Mouse (Mus musculus) megakaryocyte-erythroid progenitor cell, adult 5-6 weeks (primary cell): Measurements from ENCODE around the gene Gsg1. TPM values are rescaled to one million over a fixed set of nuclear protein-coding genes. Genes with fewer than 3 reads are reported as not detected.

Source experiments
- ATAC-seq: replicated peaks from 2 replicates; pipeline ENCODE4 v1.8.0; 2016; ENCODE audit warnings: mild to moderate bottlenecking, inconsistent platforms; ENCODE audit not compliant: severe bottlenecking, poor library complexity, low FRiP score, low TSS enrichment
- total RNA-seq, 2 experiments: library from RNA; stranded (forward) in 1 of 2; stranded (reverse) in 1 of 2; fragments of 200-1000, 215-1000 nt in 1 of 2; fragments of >200 nt in 1 of 2; fragmentation: Nextera tagmentation in 1 of 2; gene quantifications; 2 replicates each; pipeline ENCODE4 v1.2.3; 2014 to 2017

Gene Gsg1
- total RNA-seq (2014; fragmentation: Nextera tagmentation) (not detected in 2 replicates), total RNA-seq (2017) (not detected in 2 replicates)

GRCm38 (mm10) chr6:135254153-135254552, at the start of gene Gsg1:
Gsg1 (minus strand) TSS chr6:135254351.
- ATAC-seq: no peak

GRCm38 (mm10) chr6:135302421-135303125, 48.4 kb upstream of the Gsg1 start:
- peak; percentile 81 for ATAC-seq

GRCm38 (mm10) chr6:135300469-135300868, 46.3 kb upstream of the Gsg1 start:
- ATAC-seq: no peak

GRCm38 (mm10) chr6:135299024-135299550, 44.9 kb upstream of the Gsg1 start:
- ATAC-seq: no peak

- ATAC-seq: no peak
Observed at GRCm38 (mm10) chr6:135297570-135297969, 43.4 kb upstream of the Gsg1 start.

- ATAC-seq: peak; percentile 78
Observed at GRCm38 (mm10) chr6:135296267-135296666, 42.1 kb upstream of the Gsg1 start.

- ATAC-seq: no peak
Observed at GRCm38 (mm10) chr6:135295082-135295861, 41.1 kb upstream of the Gsg1 start.

GRCm38 (mm10) chr6:135294150-135294549, 40.0 kb upstream of the Gsg1 start:
- no peak for ATAC-seq

GRCm38 (mm10) chr6:135292391-135292790, 38.2 kb upstream of the Gsg1 start:
- no peak for ATAC-seq

- no peak for ATAC-seq
Observed at GRCm38 (mm10) chr6:135279856-135280255, 25.7 kb upstream of the Gsg1 start.

GRCm38 (mm10) chr6:135279286-135279685, 25.1 kb upstream of the Gsg1 start:
- no peak for ATAC-seq

GRCm38 (mm10) chr6:135278302-135278701, 24.2 kb upstream of the Gsg1 start:
- ATAC-seq: no peak

- ATAC-seq: no peak
Observed at GRCm38 (mm10) chr6:135276474-135277295, 22.5 kb upstream of the Gsg1 start.

GRCm38 (mm10) chr6:135275231-135275630, 21.1 kb upstream of the Gsg1 start:
- ATAC-seq: no peak

- ATAC-seq: no peak
Observed at GRCm38 (mm10) chr6:135273066-135273465, 18.9 kb upstream of the Gsg1 start.

- ATAC-seq: no peak
Observed at GRCm38 (mm10) chr6:135271761-135272160, 17.6 kb upstream of the Gsg1 start.

GRCm38 (mm10) chr6:135269626-135270025, 15.5 kb upstream of the Gsg1 start:
- ATAC-seq: no peak

GRCm38 (mm10) chr6:135268392-135268791, 14.2 kb upstream of the Gsg1 start:
- ATAC-seq: no peak

- peak; percentile 18; the same call in 1 of the 2 replicates for ATAC-seq
Observed at GRCm38 (mm10) chr6:135267221-135267620, 13.1 kb upstream of the Gsg1 start.

GRCm38 (mm10) chr6:135266056-135266455, 11.9 kb upstream of the Gsg1 start:
- ATAC-seq: no peak
